Mouse (Mus musculus) regulatory T cell (primary cell): ENCODE results near the gene Dlx1.

Source experiments
- in situ Hi-C: fragments of 300-600 bp; cut with MboI, MseI; formaldehyde crosslinking; loops from one replicate; pipeline ENCODE4 v1.15.1; 2025; ENCODE audit warnings: high pct_unique_total_duplicates

Dlx1 gene

GRCm38 (mm10) chr2:71527323-71528013, 445 bp upstream of the Dlx1 start:
- in situ Hi-C loops: no loop called here

- in situ Hi-C loops: no loop called here
Measured at GRCm38 (mm10) chr2:71528714-71529510, 999 bp downstream of the Dlx1 start.

- in situ Hi-C loops: no loop called here
Measured at GRCm38 (mm10) chr2:71529511-71530351, 1.8 kb downstream of the Dlx1 start.

GRCm38 (mm10) chr2:71530391-71531123, 2.6 kb downstream of the Dlx1 start:
- in situ Hi-C loops: no loop called here

GRCm38 (mm10) chr2:71531124-71531590, 3.2 kb downstream of the Dlx1 start:
- in situ Hi-C loops: no loop called here

GRCm38 (mm10) chr2:71531990-71532970, 4.4 kb downstream of the Dlx1 start:
- in situ Hi-C loops: no loop called here

- in situ Hi-C loops: no loop called here
Measured at GRCm38 (mm10) chr2:71533094-71533493, 5.2 kb downstream of the Dlx1 start.

- in situ Hi-C loops: no loop called here
Measured at GRCm38 (mm10) chr2:71534242-71535052, 6.5 kb downstream of the Dlx1 start.

GRCm38 (mm10) chr2:71540611-71541417, 12.9 kb downstream of the Dlx1 start:
- in situ Hi-C loops: loop anchor here (5.0 kb wide), 1 partner anchor 89 kb away; the partner anchor contains the start of gene Metap1d

GRCm38 (mm10) chr2:71541418-71542226, 13.7 kb downstream of the Dlx1 start:
- in situ Hi-C loops: loop anchor here (5.0 kb wide), 1 partner anchor 89 kb away; the partner anchor contains the start of gene Metap1d

GRCm38 (mm10) chr2:71542227-71542815, 14.4 kb downstream of the Dlx1 start:
- in situ Hi-C loops: loop anchor here (5.0 kb wide), 1 partner anchor 90 kb away; the partner anchor contains the start of gene Metap1d

GRCm38 (mm10) chr2:71542816-71543301, 14.9 kb downstream of the Dlx1 start:
- in situ Hi-C loops: loop anchor here (5.0 kb wide), 1 partner anchor 91 kb away; the partner anchor contains the start of gene Metap1d

GRCm38 (mm10) chr2:71543531-71543930, 15.6 kb downstream of the Dlx1 start:
- in situ Hi-C loops: loop anchor here (5.0 kb wide), 1 partner anchor 91 kb away; the partner anchor contains the start of gene Metap1d

- in situ Hi-C loops: loop anchor here (5.0 kb wide), 1 partner anchor 92 kb away; the partner anchor contains the start of gene Metap1d
Measured at GRCm38 (mm10) chr2:71543948-71544347, 16.0 kb downstream of the Dlx1 start.

- in situ Hi-C loops: loop anchor here (5.0 kb wide), 1 partner anchor 92 kb away; the partner anchor contains the start of gene Metap1d
Measured at GRCm38 (mm10) chr2:71544391-71545285, 16.7 kb downstream of the Dlx1 start.
